Mouse (Mus musculus) forebrain, embryonic 11.5 days (tissue): ENCODE measurements around the gene Srsf11. TPM values are rescaled to one million over a fixed set of nuclear protein-coding genes. Genes with fewer than 3 reads are reported as not detected.

Source experiments
- ATAC-seq: fragments of 200-750 bp; cut with Nextera tagmentation; replicated peaks from 2 replicates; pipeline ENCODE4 v1.8.0; 2017; ENCODE audit warnings: moderate TSS enrichment; ENCODE audit not compliant: low FRiP score
- DNase-seq: peaks from one replicate; pipeline ENCODE4 v3.0.0-alpha.2; 2017; ENCODE audit warnings: low spot score
- H3K27ac ChIP-seq: fragments of 300-500 bp; sonication (generic); 2 replicates; pipeline ENCODE4 v1.5.1; 2014; ENCODE audit warnings: low read depth, low read length
- H3K27me3 ChIP-seq: fragments of 300-500 bp; sonication (generic); 2 replicates; pipeline ENCODE4 v1.6.1; 2014; ENCODE audit warnings: mild to moderate bottlenecking, low read length, mixed read lengths; ENCODE audit not compliant: control insufficient read depth, insufficient read depth
- H3K36me3 ChIP-seq: fragments of 300-500 bp; sonication (generic); 2 replicates; pipeline ENCODE4 v1.6.1; 2014; ENCODE audit warnings: mild to moderate bottlenecking, low read length, moderate library complexity, mixed read lengths; ENCODE audit not compliant: control insufficient read depth, insufficient read depth
- H3K4me1 ChIP-seq: fragments of 300-500 bp; sonication (generic); replicated peaks from 2 replicates; pipeline ENCODE4 v1.6.1; 2014; ENCODE audit warnings: low read length, mixed read lengths; ENCODE audit not compliant: control insufficient read depth, insufficient read depth
- H3K4me2 ChIP-seq: fragments of 300-500 bp; sonication (generic); 2 replicates; pipeline ENCODE4 v1.6.1; 2014; ENCODE audit warnings: low read depth, mild to moderate bottlenecking, low read length, moderate library complexity, mixed read lengths; ENCODE audit not compliant: severe bottlenecking
- H3K4me3 ChIP-seq: fragments of 300-500 bp; sonication (generic); 2 replicates; pipeline ENCODE4 v1.5.1; 2014; ENCODE audit warnings: low read depth, low read length
- H3K9ac ChIP-seq: fragments of 300-500 bp; sonication (generic); 2 replicates; pipeline ENCODE4 v1.6.1; 2014; ENCODE audit warnings: low read length
- H3K9me3 ChIP-seq: fragments of 300-500 bp; sonication (generic); 2 replicates; pipeline ENCODE4 v1.6.1; 2016; ENCODE audit warnings: low read length, mixed read lengths; ENCODE audit not compliant: control insufficient read depth
- WGBS: fragments of 180-500 bp; shearing (Covaris S2); extraction: QIAGEN DNeasy Blood & Tissue Kit; methylation state at CpG from one replicate; pipeline ENCODE4 v1.1.7; 2014; 5-methylcytosine and 5-hydroxymethylcytosine counted together
- polyA plus RNA-seq: library from polyadenylated mRNA; unstranded; fragments of >200 nt; fragmentation: Nextera tagmentation; extraction: Ambion mirVana; gene quantifications from 2 replicates; pipeline ENCODE4 v1.2.1, GENCODE M21; 2014

The Srsf11 gene
- polyA plus RNA-seq = 337 and 367 TPM in 2 replicates

DNA sequence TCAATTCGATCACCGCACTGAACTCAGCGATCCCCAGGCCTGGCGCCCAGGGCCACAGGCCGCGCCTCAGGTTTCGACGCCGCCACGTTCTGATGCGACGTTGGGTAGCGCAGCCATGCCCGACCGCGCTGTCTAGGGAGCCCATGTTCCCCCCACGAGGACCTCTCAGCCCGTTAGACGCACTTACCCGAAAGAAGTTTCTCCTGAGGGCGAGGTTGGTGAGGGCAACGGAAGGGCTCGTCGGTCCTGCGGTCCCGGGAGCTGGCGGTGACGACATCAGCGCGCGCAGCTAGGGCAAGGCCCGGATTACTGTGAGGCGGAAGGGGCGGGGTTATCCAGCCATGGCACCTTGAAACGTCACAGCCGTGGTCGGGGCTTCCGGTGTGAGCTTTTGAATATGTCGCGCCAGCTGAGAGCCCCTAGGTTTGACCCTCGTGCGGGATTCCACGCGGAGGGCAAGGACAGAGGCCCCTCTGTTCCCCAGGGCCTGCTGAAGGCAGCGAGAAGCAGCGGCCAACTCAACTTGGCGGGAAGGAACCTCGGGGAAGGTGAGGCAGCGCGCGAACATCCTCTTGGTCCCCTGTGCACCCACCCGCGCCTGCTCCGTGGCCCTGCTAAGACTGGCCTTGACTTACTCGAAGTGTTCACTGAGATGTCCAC lies at the start of gene Srsf11, which contains the start of gene Lrrc40:
Gene Srsf11 (minus strand): TSS at position 311 of the 660 bp plus-strand sequence.
Gene Lrrc40 (plus strand): TSS at position 334 of the 660 bp plus-strand sequence.
- H3K4me2 ChIP-seq = peak within 1 kb of the TSS; percentile 71
- peak within 1 kb of the TSS; percentile 83 for H3K4me3 ChIP-seq
- ATAC-seq = peak; percentile 95
- peak; percentile 96 for DNase-seq
- H3K9me3 ChIP-seq = no peaks in the 10 kb centered on the region
- 0 out of 2 replicates have a peak, but pooled peaks cover 5% of the 10 kb centered on the region for H3K4me1 ChIP-seq
- peak within 1 kb of the TSS; percentile 70; the same call in 1 of the 2 replicates for H3K27ac ChIP-seq
- H3K27me3 ChIP-seq = no peaks in the 10 kb centered on the region
- H3K9ac ChIP-seq = peak within 1 kb of the TSS; percentile 86
- H3K36me3 ChIP-seq = no peaks in the 10 kb centered on the region
- WGBS = under 1% methylated on average over 55 of the region's 55 CpGs

DNA sequence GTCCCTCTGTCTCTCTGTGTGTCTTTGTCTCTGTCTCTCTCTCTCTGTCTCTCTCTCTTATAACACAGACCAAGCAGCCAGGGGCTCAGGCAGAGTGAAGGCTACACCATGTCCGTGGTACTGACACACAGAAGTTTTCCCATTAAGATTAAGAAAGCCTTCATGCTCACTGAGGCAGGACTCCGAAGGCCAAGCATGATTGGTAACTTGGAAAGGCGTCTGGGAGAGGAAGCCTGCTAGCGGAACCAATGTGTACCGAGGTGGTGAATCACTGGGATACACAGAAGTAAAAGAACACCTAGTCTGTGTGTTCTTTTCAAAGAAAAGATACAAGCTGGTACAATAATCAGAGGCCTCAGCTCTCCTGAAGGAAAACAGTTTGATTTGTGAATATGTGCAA lies 41.4 kb upstream of the Srsf11 start:
- Histone ChIP-seq H3K27ac (no peak overlapping the region), H3K9me3 (no peaks in the 10 kb centered on the region)

DNA sequence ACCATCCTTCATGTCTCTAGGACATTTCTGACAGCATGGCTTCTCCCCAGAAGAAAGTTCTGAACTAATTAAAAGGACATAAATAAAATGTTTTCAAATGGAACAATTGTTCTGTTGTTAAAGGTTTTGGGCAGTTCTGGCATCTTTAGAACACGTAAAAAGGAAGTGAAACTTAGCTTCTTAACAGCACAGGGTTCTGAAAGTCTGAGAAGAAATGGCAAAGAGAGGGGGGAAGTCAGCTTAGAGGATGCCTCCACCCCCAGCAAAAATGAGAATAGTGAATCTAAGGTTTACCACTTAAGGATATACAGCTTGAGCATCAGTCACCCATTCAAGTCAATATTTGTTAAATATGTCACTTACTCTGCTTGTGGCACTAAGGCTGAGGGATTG lies 40.9 kb upstream of the Srsf11 start:
- ATAC-seq (no peak), DNase-seq (no peak)
- Histone ChIP-seq H3K27ac (no peak overlapping the region), H3K9ac (no peak overlapping the region), H3K4me3 (no peak overlapping the region), H3K4me2 (no peak overlapping the region), H3K4me1 (no peaks in the 10 kb centered on the region), H3K27me3 (no peaks in the 10 kb centered on the region), H3K36me3 (no peaks in the 10 kb centered on the region), H3K9me3 (no peaks in the 10 kb centered on the region)
- 63% methylated on average over 1 of the region's 1 CpGs for WGBS

More for the DNA sequence above, 41.4 kb upstream of the Srsf11 start:
- Histone ChIP-seq H3K9ac (no peak overlapping the region), H3K36me3 (no peaks in the 10 kb centered on the region), H3K4me2 (no peak overlapping the region), H3K4me3 (no peak overlapping the region), H3K27me3 (no peaks in the 10 kb centered on the region), H3K4me1 (no peaks in the 10 kb centered on the region)
- no peak for ATAC-seq
- 80% methylated on average over 5 of the region's 5 CpGs for WGBS
- DNase-seq = no peak

DNA sequence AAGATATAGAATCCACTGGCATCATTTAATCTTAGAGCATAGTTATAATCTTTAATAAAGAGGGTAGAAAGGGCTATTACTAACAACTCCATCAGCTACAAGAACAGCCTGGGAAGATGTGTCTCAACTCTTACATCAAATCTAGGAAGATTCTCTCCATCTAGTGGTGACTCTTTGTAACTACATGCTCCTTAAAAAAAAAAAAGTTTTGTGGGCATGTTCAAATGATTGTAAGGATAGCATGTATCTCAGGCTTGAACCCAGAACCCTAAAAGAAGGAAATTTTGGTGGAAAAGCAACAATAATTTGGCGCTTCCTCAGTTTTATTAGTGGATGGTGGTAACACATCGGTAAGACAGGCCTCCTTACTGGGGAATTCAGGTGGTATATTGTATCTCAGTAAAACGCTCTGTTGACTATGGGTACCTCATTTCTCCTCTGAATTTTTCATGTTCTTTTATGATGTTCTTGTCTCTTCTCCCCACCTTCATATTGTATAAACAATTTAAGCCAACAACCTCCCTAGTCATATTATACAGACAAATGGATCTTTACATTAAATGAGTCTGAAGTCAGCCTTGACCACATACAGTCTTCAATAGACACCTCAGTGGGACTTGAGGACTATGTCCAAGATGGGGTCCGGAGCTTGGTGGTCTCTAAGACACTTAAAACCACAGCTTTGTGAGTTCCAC lies 40.4 kb upstream of the Srsf11 start:
- Histone ChIP-seq H3K4me3 (no peak overlapping the region), H3K27ac (no peak overlapping the region), H3K9ac (no peak overlapping the region), H3K4me1 (no peaks in the 10 kb centered on the region), H3K9me3 (no peaks in the 10 kb centered on the region), H3K36me3 (no peaks in the 10 kb centered on the region), H3K4me2 (no peak overlapping the region), H3K27me3 (no peaks in the 10 kb centered on the region)
- ATAC-seq (no peak), DNase-seq (no peak)
- 49% methylated on average over 4 of the region's 4 CpGs for WGBS

DNA sequence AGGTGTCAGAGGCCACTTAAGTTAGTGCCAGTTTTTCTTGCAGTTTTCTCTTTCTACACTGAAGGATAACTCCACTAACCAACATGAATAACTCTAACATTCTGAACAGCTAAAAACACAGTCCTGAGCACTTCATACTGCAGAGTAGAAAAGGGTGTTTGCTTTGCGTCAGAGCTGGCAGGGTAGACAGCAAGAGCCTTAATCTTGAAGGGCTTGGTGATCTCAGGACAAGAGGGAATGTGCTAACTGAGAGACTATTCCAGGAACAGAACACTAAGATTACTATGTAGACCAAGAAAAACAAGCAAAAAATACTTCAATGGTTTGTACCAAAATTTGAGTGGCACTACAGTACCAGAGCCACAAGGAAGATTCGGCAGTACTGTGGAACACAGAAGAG lies 38.6 kb upstream of the Srsf11 start:
- H3K36me3 ChIP-seq = no peaks in the 10 kb centered on the region
- H3K4me2 ChIP-seq = no peak overlapping the region
- H3K4me3 ChIP-seq = no peak overlapping the region
- WGBS = 92% methylated on average over 2 of the region's 2 CpGs
- H3K9ac ChIP-seq = no peak overlapping the region
- H3K27ac ChIP-seq = no peak overlapping the region
- no peak for ATAC-seq
- no peaks in the 10 kb centered on the region for H3K9me3 ChIP-seq
- no peaks in the 10 kb centered on the region for H3K4me1 ChIP-seq
- DNase-seq = no peak
- H3K27me3 ChIP-seq = no peaks in the 10 kb centered on the region

DNA sequence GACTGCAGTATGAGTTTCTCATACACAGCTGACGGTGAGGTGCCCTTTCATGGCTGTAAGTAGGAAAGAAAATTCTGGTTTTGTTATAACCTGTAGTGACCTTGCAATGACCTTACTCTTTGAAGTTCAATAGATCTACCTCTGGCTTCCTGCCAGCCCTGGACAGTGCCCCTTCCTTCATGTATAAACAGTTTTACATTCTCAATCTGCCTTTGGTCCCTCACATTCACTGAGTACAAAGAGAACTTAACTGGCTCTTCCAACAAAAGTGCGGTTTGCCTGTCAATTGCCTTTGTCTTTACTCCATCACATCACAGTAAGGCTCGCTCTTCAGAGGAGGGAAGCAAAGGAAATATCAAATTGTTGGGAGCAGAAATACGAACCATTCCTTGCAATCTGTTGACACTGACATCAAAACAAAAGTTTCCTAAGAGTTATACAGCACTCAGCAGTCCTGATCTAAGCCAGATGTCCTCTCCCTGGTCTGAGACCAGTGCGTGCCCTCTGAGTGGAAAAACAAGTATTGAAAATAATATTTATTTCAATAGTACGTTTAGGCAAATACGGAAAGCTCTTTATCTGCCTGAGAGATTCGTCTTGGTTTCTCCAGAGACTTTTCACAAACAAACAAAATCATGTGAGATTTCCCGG lies 32.3 kb upstream of the Srsf11 start:
- ATAC-seq (no peak), DNase-seq (no peak)
- no peak overlapping the region for H3K4me3 ChIP-seq
- H3K9me3 ChIP-seq = no peaks in the 10 kb centered on the region
- H3K4me1 ChIP-seq = no peaks in the 10 kb centered on the region
- H3K9ac ChIP-seq = no peak overlapping the region
- no peak overlapping the region for H3K4me2 ChIP-seq
- no peaks in the 10 kb centered on the region for H3K36me3 ChIP-seq
- no peak overlapping the region for H3K27ac ChIP-seq
- 79% methylated on average over 9 of the region's 9 CpGs for WGBS
- no peaks in the 10 kb centered on the region for H3K27me3 ChIP-seq

DNA sequence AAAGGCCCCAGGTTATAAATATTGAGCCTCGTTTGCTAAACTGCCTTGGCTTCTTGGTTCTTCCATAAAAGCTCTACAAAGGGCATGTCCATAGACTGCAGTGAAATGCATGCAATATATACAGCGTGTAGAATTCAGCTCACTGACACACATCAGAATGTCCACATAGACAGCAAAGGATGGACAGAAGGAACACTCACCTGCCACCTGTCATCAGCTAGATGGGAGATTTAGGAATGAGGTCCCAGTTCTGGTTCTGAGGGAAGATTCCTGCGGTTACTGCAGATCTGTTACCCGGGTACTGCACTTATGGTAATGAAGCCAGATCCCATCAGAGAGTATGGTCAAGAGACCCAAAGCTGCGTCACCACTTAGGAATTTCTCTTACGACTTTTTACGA lies 31.5 kb upstream of the Srsf11 start:
- Histone ChIP-seq H3K36me3 (no peaks in the 10 kb centered on the region), H3K9me3 (no peaks in the 10 kb centered on the region), H3K4me2 (no peak overlapping the region), H3K27ac (no peak overlapping the region), H3K9ac (no peak overlapping the region), H3K4me3 (no peak overlapping the region), H3K4me1 (no peaks in the 10 kb centered on the region), H3K27me3 (no peaks in the 10 kb centered on the region)
- ATAC-seq (no peak), DNase-seq (no peak)
- 88% methylated on average over 7 of the region's 7 CpGs for WGBS

DNA sequence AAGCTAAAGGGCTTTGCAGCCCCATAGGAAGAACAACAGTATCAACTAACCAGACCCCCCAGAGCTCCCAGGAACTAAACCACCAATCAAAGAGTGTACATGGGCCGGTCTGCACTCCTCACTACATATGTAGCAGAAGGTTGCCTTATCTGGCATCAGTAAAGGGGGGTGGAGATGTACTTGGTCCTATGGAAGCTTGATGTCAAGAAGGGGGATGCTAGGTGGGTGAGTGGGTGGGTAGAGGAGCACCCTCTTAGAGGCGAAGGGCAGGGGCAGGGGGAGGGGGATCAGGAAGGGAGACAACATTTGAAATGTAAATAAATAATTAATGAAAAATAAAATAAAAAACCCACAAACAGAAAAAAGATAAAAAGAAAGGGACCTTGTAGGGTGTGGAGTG lies 28.8 kb upstream of the Srsf11 start:
- DNase-seq = no peak
- no peak overlapping the region for H3K27ac ChIP-seq
- no peaks in the 10 kb centered on the region for H3K4me1 ChIP-seq
- H3K27me3 ChIP-seq = no peaks in the 10 kb centered on the region
- H3K36me3 ChIP-seq = no peaks in the 10 kb centered on the region
- H3K9me3 ChIP-seq = no peaks in the 10 kb centered on the region
- ATAC-seq = no peak; the same call in 1 of the 2 replicates
- no peak overlapping the region for H3K9ac ChIP-seq
- no peak overlapping the region for H3K4me3 ChIP-seq
- no peak overlapping the region for H3K4me2 ChIP-seq
- 94% methylated on average over 2 of the region's 2 CpGs for WGBS
